9 mouse cellular contexts compared by ENCODE assay signal in the genomic region with DNA sequence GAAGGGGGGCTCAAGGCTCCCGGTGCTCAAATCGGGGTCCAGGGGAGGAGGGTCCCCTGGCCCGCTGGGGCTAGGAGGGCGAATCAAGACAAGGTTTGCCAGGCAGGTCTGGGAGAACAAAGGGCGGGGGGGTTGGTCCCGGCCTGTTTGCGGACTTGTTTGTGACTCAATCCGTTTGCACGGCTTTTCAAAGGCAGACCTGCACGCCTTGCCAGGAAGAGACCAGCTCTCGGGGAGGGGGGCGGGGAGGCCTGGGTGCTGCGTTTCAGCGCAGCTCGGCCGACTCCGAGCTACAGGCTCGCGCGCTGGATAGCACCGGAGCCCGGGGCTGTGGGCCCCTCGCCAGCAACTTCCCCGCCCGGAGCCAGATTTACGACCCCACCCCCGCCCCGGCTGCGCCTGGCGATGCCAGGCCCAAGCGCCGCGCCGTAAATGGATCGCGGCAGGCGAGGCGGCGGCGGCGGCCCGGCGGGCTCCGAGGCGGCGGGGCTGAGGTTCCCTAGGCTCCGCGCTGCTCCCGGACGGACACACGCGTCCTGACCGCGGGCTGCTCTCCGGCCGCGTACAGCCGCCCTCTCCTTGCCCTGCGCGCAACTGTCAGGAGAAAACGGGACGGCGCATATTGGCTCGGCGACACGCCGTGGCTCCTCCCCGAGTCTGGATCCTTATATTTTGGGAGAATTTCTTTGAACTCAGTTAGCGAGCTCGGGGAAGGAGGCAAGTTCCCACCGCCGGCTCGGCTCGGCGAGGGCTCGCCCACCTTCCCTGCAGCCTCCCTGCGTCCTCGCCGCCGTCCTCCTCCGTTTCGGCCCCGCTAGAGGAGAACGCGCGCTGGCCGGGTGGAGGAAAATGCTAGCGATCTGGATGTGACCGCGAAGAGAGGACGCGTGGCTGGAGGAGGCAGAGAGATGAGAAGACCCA. TPM values are rescaled to one million over a fixed set of nuclear protein-coding genes. Genes with fewer than 3 reads are reported as not detected.
DNase-seq lines count a peak whose midpoint lies in the region; ATAC-seq and TF ChIP-seq lines count a peak whose summit lies in the region.
"Had no signal": no experiment of that assay in that cellular context is flagged by ENCODE, and none has a peak within 500 bp of the region (broad histone marks: within the 10 kb centered on the region; RNA-seq: fewer than 3 reads in every experiment).

A gene (plus strand): TSS at position 695 of the 921 bp plus-strand sequence.

- peak; percentile 62 for ATAC-seq in limb, embryonic 11.5 days (ENCODE audit: insufficient number of reproducible peaks, low FRiP score, low TSS enrichment, low read depth)
- ATAC-seq in midbrain, embryonic 16.5 days: peak; percentile 55
- peak; percentile 48 for ATAC-seq in stomach, postnatal 0 days (ENCODE audit: low FRiP score, low TSS enrichment)

- peak; percentile 24 to 55 for DNase-seq in heart, adult 18-20 months
- DNase-seq in heart, adult 8-10 months (ENCODE audit: low spot score): no peak
- DNase-seq in embryo, embryonic 10 days (ENCODE audit: low spot score): peak; percentile 77
- DNase-seq in gastrocnemius, postnatal 14 days: peak; percentile 43
- DNase-seq in kidney, adult 11 months: peak; percentile 11
- peak; percentile 86 for DNase-seq in limb, embryonic 11.5 days (ENCODE audit: low spot score)
- DNase-seq in stomach, postnatal 0 days (ENCODE audit: low spot score): peak; percentile 71

- H3K4me3 ChIP-seq in limb, embryonic 11.5 days (ENCODE audit: low read depth, low read length): peak within 1 kb of the TSS; percentile 71
- H3K4me3 ChIP-seq in midbrain, embryonic 16.5 days (ENCODE audit: low read depth, low read length): peak within 1 kb of the TSS; percentile 70
- peak within 1 kb of the TSS; percentile 61 for H3K4me3 ChIP-seq in stomach, postnatal 0 days (ENCODE audit: low read depth, low read length)

- H3K4me2 ChIP-seq in limb, embryonic 11.5 days (ENCODE audit: low read depth, severe bottlenecking): peak within 1 kb of the TSS; percentile 100
- H3K4me2 ChIP-seq in midbrain, embryonic 16.5 days (ENCODE audit: low read length): peak within 1 kb of the TSS; percentile 99
- H3K4me2 ChIP-seq in stomach, postnatal 0 days (replicated peaks; ENCODE audit: low read depth): peak within 1 kb of the TSS; percentile 100

- no peak for TF ChIP-seq CTCF in stomach, postnatal 0 days (IDR thresholded peaks at IDR 0.05; ENCODE audit: low read depth)

- peaks cover 15% of the 10 kb centered on the region for H3K4me1 ChIP-seq in limb, embryonic 11.5 days (ENCODE audit: control insufficient read depth, insufficient read depth, low read length)
- peaks cover 9% of the 10 kb centered on the region; the same call in 1 of the 2 replicates for H3K4me1 ChIP-seq in midbrain, embryonic 16.5 days (ENCODE audit: control insufficient read depth, insufficient read depth, low read length)
- H3K4me1 ChIP-seq in stomach, postnatal 0 days (replicated peaks; ENCODE audit: control insufficient read depth, insufficient read depth): peaks cover 8% of the 10 kb centered on the region; the same call in 1 of the 2 replicates

- H3K36me3 ChIP-seq in limb, embryonic 11.5 days (ENCODE audit: control insufficient read depth, insufficient read depth, low read length): no peaks in the 10 kb centered on the region
- H3K36me3 ChIP-seq in midbrain, embryonic 16.5 days (ENCODE audit: control insufficient read depth, insufficient read depth, low read length): no peaks in the 10 kb centered on the region
- no peaks in the 10 kb centered on the region for H3K36me3 ChIP-seq in stomach, postnatal 0 days (ENCODE audit: control insufficient read depth, insufficient read depth, low read length)

- WGBS in limb, embryonic 11.5 days: under 1% methylated on average over 89 of the region's 92 CpGs
- under 1% methylated on average over 88 of the region's 92 CpGs for WGBS in midbrain, embryonic 16.5 days
- WGBS in stomach, postnatal 0 days: under 1% methylated on average over 89 of the region's 92 CpGs

- intact Hi-C loops in gastrocnemius, postnatal 14 days (cut with DNase I; ENCODE audit: low total_unique reads): loop anchor here (5.0 kb wide), 3 partner anchors 159 to 704 kb away; no protein-coding TSS in a partner anchor

- H3K27me3 ChIP-seq in limb, embryonic 11.5 days (ENCODE audit: control insufficient read depth, insufficient read depth, low read length): no peaks in the 10 kb centered on the region
- H3K27me3 ChIP-seq in midbrain, embryonic 16.5 days (ENCODE audit: control insufficient read depth, insufficient read depth, low read depth, low read length): no peaks in the 10 kb centered on the region
- H3K27me3 ChIP-seq in stomach, postnatal 0 days (ENCODE audit: control insufficient read depth, insufficient read depth, low read length): no peaks in the 10 kb centered on the region; the same call in 1 of the 2 replicates

- H3K9ac ChIP-seq in limb, embryonic 11.5 days (ENCODE audit: low read length): peak within 1 kb of the TSS; percentile 81
- H3K9ac ChIP-seq in midbrain, embryonic 16.5 days (ENCODE audit: low read depth, low read length): peak within 1 kb of the TSS; percentile 86
- H3K9ac ChIP-seq in stomach, postnatal 0 days (ENCODE audit: low read length): peak within 1 kb of the TSS; percentile 60

- no peak for TF ChIP-seq EP300 in stomach, postnatal 0 days (optimal IDR thresholded peaks at IDR 0.05)

- peak within 1 kb of the TSS; percentile 97 for H3K27ac ChIP-seq in limb, embryonic 11.5 days (replicated peaks; ENCODE audit: low read depth, low read length)
- H3K27ac ChIP-seq in midbrain, embryonic 16.5 days (ENCODE audit: low read length): peak within 1 kb of the TSS; percentile 90
- H3K27ac ChIP-seq in stomach, postnatal 0 days (replicated peaks): peak within 1 kb of the TSS; percentile 35; the same call in 1 of the 2 replicates
- H3K27ac ChIP-seq: macrophage had no signal

- H3K9me3 ChIP-seq in limb, embryonic 11.5 days (ENCODE audit: control insufficient read depth, low read length): no peaks in the 10 kb centered on the region
- H3K9me3 ChIP-seq in midbrain, embryonic 16.5 days (replicated peaks; ENCODE audit: control insufficient read depth, low read length, poor library complexity, severe bottlenecking): no peaks in the 10 kb centered on the region
- 0 out of 2 replicates have a peak, but pooled peaks cover 4% of the 10 kb centered on the region for H3K9me3 ChIP-seq in stomach, postnatal 0 days (ENCODE audit: control insufficient read depth, low read length)

RNA-seq across cellular contexts. Expression of the gene that starts here (rescaled TPM):
- total RNA-seq in heart, adult 18-20 months (2021): 1 to 10 TPM; 3.4 to 3.8 TPM
- 1 to 10 TPM; 2.7 to 5.7 (median 4.1) TPM for total RNA-seq in heart, adult 8-10 months (2022)
- total RNA-seq in gastrocnemius, postnatal 14 days (2021): 1 to 10 TPM; 1.1 to 1.2 TPM
- polyA plus RNA-seq in limb, embryonic 11.5 days (2014; fragmentation: Nextera tagmentation; extraction: Ambion mirVana): 23.7 and 29.7 TPM in 2 replicates
- 7.8 and 8.1 TPM in 2 replicates for polyA plus RNA-seq in midbrain, embryonic 16.5 days (2015; fragmentation: Nextera tagmentation; extraction: Ambion mirVana)
- polyA plus RNA-seq in stomach, postnatal 0 days (2015; fragmentation: Nextera tagmentation; extraction: Ambion mirVana): 0.69 and 0.85 TPM in 2 replicates
- polyA plus RNA-seq: macrophage had no signal

Comparison
In these comparisons a context has a peak if more than half of its experiments do, and no peak if none do; other contexts are left out.
1. Peak in DNase-seq, ATAC-seq, H3K4me3 ChIP-seq, H3K27ac ChIP-seq, H3K9ac ChIP-seq and H3K4me2 ChIP-seq in stomach, postnatal 0 days; RNA of the gene not detected or under 1 TPM.
2. H3K27ac ChIP-seq: peak in every context shown above with its lines; median percentile 97 in limb, embryonic 11.5 days; 90 in midbrain, embryonic 16.5 days; 35 in stomach, postnatal 0 days.